Mouse (Mus musculus) telencephalon, adult 2 months (tissue): ENCODE data around the gene Pramel5.
"Not testable (repeated sequence)": the region's sequence is repeated elsewhere in the genome, so short reads cannot be mapped to it uniquely, and the experiment has no call there.

ENCODE experiments used
- DNase-seq: peaks from one replicate; pipeline ENCODE4 v3.0.0-alpha.2; 2011; ENCODE audit warnings: low read depth, low spot score

Gene Pramel5

GRCm38 (mm10) chr4:144280388-144280787, at the start of gene Pramel5:
Pramel5 (minus strand) TSS chr4:144280488.
- DNase-seq: not testable (repeated sequence)

- DNase-seq: not testable (repeated sequence)
Observed at GRCm38 (mm10) chr4:144329949-144330348, 49.7 kb upstream of the Pramel5 start, which contains the start of gene Gm13128. Gm13128 (plus strand) TSS chr4:144330249.

GRCm38 (mm10) chr4:144312666-144313460, 32.6 kb upstream of the Pramel5 start:
- not testable (repeated sequence) for DNase-seq

DNA sequence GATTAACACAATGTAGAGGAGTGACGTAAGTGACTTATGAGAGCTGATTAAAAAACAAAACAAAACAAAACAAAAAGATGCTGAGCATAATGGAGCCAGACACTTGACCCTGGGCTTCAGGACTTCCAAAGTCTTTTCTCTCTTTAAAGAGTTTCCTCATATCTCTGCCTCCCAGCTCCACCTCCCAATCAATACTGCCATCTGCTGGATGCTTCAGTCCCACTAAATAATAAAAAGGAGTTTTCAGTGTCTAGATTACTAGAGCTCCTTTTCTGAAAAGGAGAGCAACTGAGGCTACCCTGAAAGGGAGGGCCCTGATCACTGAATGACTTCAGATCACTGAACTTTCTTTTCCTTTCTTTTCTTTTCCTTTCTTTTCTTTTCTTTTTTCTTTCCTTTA, 19.1 kb upstream of the Pramel5 start:
- not testable (repeated sequence) for DNase-seq

DNA sequence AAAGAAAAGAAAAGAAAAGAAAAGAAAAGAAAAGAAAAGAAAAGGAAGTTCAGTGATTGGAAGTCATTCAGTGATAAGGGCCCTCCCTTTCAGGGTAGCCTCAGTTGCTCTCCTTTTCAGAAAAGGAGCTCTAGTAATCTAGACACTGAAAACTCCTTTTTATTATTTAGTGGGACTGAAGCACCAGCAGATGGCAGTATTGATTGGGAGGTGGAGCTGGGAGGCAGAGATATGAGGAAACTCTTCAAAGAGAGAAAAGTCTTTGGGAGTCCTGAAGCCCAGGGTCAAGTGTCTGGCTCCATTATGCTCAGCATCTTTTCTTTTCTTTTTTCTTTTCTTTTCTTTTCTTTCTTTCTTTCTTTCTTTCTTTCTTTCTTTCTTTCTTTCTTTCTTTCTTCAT, 25.5 kb downstream of the Pramel5 start:
- not testable (repeated sequence) for DNase-seq
